Mouse (Mus musculus): ENCODE results near the gene Tsen54.
"Not testable (repeated sequence)": the region's sequence is repeated elsewhere in the genome, so short reads cannot be mapped to it uniquely, and the experiment has no call there.

Tsen54 gene

DNA sequence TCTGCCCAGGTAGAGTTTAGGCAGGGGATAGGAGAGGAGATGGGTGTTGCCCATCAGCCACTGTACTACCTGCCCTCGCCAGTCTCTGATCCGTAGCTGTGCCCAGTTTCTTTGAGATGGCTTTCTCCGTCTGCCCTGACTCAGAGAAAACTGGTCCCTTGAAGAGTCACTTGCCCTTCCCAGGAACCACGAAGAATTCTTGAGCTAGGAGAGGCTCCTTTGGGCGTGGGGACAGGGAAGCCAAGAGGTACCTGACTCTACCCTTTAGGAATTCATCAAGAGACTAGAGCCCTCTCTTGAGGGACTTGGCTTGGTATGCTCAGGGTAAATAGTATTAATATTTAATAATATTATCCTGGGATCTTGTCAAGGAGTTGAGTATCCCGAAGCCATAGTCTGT lies 13.1 kb downstream of the Tsen54 start:
- no peak for DNase-seq (ENCODE audit: low read depth in 1 of 2, low spot score in 2 of 2)

DNA sequence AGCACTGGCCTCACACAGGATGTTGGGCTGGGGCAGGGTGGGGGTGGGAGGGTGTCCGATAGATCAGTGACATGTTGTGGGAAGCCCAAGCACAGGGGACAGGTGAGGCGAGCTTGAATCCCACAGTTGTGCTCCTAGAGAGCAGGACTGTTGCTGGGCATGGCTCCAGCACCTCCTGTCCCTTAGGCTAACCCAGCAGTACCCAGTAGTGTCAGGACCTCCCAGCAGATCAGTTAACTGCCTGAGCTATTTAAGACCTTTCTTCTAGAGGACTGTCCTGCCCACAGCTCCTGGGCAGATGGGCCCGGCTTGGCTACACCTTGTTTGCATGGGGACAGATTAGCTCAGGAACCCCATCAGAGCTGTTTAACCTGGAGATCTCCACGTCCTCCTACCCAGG lies 14.5 kb downstream of the Tsen54 start:
- no peak for DNase-seq (ENCODE audit: low read depth in 1 of 2, low spot score in 2 of 2)

DNA sequence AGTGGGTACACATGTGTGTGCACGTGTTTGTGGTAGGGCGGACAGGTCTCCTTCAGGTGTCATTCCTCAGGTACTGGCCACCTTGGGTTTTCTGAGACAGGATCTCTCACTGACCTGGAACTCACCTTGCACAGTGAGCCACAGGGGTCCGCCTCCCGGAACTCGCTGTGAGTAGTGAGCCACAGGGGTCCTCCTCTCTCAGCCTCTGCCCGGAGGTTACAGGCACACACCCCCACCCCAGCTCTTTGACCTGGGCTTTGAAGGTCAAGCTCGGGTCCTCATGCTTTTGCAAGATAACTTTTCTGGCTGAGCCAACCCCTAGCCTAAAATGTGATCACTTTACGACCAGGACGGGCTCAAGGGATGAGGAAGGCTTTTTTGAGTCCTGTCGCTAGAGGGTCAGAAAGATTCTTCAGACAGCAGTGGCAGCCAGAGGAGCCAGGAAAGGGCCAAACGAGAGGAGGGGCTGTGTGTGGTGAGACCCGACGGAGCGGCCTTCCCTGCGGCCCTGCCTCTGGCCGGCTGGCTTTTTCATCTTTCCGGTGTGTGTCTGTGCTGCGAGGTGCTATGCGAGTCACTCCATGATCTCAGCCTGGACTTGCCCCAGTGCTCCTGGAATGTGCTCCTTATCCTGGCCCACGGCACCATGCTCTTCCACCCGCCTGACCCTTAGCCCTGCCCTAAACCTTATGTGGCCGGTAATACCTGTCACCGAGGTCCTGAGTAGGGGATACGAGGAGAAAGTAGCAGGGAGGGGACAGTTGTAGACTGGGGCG lies 16.2 kb downstream of the Tsen54 start:
- DNase-seq (ENCODE audit: low read depth in 1 of 2, low spot score in 2 of 2) = no peak

DNA sequence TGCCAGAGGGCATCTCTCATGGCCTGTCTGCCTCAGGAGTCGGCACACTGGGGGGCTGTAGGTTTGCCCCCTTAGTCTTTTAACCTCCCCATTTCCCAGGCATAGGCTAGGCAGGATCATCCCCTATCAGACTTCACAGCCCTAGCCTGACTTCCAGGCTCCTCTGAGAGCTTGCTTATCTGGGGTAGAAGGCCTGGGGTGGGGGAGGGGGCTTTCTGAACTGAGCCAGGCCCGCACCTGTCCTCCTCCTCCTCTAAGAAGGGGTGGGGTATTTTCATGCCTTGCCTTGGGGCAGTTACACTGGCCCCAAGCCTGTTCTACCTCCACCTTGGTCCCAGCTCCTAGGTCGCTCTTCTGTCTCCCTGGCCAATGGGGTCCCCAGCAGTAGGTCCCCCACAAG lies 17.0 kb downstream of the Tsen54 start:
- no peak for DNase-seq (ENCODE audit: low read depth in 1 of 2, low spot score in 2 of 2)

DNA sequence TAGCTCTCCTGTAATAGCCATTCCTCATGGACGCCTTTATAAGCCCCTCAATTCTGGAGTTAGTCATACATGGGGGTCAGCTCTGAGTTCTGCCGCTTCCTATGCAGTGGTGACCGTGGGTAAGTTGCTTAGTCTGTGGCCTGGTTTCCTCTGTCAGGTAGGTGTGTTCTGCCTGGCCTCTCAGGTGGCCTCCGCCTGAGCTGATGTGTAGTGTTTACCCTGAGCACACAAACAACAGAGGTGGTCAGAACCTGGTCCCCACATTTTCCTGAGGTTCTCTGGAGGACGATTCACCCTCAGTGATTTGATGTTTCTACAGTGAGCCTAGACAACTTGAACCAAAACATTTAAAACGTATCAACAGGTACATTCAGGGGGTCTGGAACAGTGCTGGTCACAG lies 17.5 kb downstream of the Tsen54 start:
- no peak for DNase-seq (ENCODE audit: low read depth in 1 of 2, low spot score in 2 of 2)

DNA sequence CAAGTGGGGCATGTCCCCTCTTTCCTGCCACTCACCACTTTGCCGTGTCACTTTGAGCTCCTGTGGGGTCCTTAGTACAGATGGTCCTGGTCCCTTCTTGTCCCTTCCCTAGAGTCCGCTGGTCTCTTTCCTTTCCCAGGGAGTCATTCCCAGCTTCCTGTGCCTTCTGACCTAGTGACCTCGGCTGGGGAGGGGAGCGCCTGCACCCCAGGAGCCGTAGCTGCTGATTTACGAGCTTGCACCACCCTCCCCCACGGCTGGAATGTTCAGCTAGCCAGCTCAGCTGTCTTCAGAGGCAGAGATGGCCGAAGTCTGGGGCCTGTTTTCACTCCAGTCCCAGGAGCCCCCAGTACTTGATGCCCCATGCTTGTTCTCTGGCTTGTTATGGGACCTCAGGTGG lies 18.0 kb downstream of the Tsen54 start:
- no peak for DNase-seq (ENCODE audit: low read depth in 1 of 2, low spot score in 2 of 2)

DNA sequence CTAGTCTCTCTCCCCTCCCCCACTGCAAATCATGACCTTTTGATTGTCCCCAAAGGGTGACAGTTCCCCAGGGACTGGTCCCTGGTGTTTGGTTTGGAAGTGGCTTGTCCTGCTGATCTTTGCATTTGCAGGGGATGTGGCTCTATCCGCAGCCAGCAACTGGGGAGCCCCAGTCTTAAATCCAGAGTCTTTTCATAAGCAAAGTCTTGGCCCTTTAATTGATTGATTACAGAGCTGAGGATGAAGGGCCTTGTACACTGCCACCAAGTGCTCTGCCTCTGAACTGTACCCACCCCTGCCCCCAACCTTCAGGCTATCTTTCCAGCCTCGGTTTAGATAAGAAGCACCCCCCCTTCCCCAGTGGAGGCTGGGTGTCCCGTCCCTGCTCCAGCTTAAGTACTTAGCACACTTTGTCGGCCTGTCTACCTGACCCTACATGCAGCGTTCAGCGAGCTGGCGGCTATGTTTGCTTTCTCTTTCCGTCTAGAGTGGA lies 18.5 kb downstream of the Tsen54 start:
- no peak for DNase-seq (ENCODE audit: low read depth in 1 of 2, low spot score in 2 of 2)

DNA sequence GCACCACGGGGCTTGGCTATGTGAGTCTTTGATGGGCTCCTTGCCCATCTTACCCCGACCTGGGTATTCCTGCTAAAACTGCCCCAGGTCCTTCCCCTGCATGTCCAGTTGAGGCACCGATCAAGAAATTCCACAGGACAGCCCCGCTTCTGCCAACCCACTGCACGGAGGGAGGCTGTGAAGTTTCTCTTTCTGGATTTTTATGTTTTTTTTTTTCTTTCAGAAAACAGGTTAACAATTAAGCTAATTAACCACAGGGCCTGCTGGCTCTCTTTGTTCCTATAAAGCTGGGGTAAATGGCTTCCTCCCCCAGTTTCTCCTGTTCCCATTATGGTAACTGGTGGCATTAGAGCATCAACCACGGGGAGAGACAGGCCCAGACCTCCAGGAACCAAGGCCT lies 19.5 kb downstream of the Tsen54 start:
- no peak for DNase-seq (ENCODE audit: low read depth in 1 of 2, low spot score in 2 of 2)

DNA sequence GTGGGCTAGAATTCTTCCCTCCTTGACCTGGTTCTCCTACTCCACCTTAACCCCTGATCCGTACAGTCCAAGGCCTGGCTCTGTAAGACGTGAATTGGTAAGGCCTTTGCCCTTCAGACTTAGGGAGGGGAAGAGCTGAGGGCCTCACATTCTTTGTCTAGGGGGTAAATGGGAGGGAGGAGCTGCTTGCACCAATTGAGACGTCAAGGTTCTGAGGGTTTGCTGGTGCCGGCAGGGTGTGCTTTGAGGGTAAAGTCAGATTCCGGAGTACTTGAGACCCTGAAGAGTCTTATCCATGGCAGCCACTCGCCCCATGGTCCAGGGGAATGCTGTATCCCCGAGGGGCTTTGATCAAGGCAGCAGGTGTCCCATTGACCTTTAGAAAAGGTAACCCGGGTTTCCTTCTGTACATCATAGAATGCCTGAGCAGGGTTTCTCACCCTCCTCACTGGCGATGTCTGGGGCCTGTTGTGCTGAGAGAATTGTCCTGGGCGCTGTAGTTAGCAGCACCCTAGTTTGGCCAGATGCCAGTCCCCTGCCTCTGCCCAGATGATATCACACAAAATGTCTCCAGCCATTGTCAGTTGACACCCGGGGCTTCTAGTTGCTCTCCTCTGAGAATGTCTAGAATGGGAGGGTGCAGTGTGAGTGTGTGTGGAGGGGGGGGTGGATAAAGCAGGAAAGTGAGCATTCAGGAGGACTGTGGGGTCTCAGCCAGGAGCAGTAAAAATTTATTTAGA lies 22.3 kb downstream of the Tsen54 start:
- DNase-seq (ENCODE audit: low read depth in 1 of 2, low spot score in 2 of 2) = no peak

DNA sequence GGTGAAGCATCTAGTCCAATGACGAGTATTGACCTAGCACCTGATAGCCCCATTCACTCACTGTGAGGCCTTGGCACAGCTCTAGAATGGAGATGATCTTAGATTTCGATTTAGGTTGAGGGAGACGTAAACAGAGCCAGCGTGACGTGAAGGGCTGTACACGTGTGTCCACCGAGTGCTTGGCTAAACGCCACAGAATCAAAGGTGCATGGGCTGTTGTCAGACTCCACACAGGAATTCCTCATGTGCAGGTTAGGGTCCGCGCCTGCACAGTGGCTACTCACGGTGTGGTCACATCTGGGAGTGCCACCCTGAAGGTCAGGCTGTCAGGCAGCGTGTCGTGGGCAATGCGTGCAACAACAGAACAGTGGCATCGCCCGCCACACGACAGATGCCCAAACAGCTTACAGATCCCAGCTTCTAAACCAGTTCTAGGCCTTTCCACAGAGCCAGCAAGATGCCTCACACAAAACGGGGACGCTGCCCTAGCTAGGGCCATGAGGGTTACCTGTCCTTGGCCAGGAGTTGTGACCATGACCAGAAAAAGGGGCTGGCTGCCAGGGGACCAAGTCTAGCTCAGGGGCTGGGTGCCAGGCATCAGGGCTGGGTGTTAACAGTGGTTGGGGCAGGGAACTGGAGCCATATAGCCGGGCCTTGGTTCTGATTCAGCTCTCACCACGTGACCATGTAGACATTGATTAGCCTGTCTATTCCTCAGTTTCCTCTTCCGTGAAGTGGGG lies 23.3 kb downstream of the Tsen54 start:
- DNase-seq (ENCODE audit: low read depth in 1 of 2, low spot score in 2 of 2) = no peak

DNA sequence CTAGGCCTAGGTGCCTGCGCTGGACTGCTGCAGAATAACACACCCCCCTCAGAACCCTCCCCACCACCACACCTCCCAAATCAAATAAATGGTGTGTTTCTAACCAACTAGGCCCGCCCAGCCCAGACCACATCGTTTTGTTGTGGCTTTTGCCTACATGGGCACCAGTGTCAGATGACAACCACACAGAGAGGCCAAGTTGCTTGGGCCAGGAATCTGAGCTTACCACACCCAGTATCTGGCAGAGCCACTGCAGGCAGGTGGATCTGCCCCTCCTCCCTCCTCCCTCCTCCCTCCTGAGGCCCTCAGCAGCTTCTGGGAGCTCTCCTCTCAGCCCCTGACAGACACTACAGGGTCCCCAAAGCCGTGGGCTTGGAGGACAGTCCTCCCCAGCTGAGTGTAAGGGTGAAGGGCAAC lies 24.4 kb downstream of the Tsen54 start:
- no peak for DNase-seq (ENCODE audit: low read depth in 1 of 2, low spot score in 2 of 2)

DNA sequence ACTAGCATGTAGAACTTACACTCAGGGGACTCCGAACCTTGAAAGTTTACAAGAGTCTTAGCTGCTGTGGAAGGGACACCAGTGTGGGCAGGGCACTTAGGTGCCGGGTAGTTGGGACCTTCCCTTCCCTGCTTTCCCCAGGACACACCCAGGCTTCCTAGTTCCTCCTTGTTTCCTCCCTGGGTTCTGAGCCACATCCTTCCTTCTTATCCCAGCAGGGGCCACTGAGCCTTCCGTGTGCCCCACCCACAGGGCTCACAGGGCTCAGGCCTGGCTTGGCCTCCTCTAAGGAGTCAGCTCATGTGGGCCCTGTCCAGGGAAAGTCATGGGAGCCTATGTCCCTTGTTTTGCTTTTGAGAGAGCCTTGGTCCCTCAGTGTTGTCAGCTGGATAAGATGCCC lies 25.2 kb downstream of the Tsen54 start:
- no peak for DNase-seq (ENCODE audit: low read depth in 1 of 2, low spot score in 2 of 2)

DNA sequence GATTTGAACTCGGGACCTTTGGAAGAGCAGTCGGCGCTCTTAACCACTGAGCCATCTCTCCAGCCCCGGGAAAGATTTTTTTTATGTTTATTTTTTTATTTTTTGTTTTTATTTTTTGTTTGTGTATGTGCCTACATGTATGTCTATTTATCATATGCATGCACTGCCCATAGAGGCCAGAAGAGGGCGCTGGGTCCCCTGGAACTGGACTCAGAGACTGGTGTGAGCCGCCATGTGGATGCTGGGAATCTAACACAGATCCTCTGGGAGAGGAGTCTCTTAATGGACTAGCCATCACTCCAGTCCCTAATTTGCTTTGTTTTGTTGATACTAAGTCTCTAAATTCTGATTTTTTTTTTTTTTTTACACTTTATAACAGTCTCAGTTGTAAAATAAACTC lies 26.5 kb downstream of the Tsen54 start:
- DNase-seq (ENCODE audit: low read depth in 1 of 2, low spot score in 2 of 2) = no peak

DNA sequence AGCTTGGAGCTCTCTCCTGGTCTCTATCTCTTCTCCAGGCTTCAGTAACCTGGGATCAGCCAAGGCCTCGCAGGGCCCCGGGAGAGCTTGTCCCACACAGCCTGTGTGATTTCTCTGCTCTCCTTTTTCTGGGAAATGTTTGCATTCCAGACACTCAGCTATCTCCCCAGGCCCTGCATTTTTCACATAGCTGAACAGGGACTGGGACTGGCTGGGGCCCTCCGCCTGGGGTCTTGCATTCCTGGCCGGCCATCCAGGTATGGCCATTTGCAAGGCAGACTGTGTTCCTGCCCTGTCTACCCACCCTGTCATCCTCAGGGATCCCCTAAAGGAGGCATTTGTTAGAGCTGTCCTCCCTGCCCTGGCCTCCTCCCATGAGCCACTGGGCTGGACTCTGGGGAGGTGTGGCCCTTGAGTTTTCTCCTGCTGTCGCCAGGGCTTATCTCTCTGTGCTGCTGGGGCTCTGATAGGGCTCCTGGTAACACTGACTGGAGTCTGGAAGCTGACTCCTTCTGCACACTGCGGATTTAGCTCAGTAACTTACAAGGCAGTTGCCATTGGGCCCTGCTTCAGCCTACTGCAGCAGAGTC lies 27.5 kb downstream of the Tsen54 start:
- DNase-seq (ENCODE audit: low read depth in 1 of 2, low spot score in 2 of 2) = no peak

DNA sequence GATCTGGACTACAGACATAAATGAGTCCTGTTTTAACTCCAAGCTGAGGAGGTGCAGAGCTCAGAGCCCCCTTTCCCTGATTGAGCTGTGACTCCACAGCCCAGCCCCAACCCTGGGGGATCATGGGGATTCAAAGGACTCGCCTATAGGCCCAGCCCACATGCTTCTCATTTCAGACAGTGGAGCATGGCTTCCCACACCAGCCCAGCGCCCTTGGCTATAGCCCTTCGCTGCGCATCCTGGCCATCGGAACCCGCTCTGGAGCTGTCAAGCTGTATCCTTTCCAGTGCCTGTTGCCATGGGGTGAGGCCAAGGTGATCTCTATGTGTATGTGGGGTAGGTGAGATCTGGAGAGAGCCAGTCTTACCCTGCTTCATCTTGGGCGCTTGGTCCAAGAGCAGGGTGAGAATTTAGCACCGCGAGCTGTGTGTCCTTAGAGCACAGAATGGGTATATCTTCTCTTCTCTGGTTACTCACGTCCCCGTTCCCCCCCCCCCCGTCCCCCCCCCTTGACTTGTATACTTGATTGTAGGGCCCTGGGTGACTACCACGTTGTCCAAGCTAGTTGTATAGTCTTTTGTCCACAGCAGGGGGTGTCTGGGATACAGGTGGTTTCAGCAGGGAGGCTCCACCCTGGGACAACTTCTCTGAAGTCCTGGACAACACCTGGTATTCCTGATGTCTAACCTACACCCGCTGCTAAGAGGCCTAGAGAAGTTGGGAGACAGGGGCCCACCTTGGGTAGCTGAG lies 28.8 kb downstream of the Tsen54 start:
- no peak for DNase-seq (ENCODE audit: low read depth in 1 of 2, low spot score in 2 of 2)

DNA sequence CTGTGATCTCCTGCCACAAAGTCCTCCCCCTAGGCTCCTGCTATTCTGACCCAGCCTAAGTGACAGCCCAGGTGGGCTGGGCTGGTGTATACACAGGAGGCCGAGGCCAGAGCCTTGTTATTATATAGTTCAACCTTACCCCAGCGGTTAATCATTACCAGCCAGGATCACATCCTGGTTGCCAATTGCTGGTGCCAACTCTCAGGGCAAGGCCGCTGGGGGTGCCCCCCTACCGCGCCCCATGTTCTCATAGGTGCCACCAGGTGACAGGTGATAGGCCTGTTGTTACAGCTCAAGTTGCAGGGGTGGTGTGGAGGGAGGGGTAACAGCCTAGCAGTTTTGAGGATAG lies 29.3 kb downstream of the Tsen54 start:
- DNase-seq (ENCODE audit: low read depth in 1 of 2, low spot score in 2 of 2) = no peak

DNA sequence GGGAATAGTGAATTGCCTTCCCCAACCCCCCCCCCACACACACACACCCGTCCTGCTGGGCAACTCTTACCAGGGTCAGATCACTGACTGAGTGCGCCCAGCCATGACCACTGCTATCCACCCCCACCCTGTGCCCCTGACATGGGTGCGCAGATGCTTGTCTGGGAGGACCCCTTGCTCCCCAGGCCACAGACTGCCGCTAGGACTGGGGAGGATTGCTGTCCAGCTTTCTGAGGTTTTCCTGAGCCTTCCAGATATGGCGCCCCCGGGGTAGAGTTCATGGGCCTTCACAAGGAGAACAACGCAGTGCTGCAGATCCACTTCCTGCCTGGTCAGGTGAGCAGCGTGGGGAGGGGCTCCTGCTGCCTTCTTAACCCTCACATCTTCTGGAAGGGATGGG lies 29.7 kb downstream of the Tsen54 start:
- no peak for DNase-seq (ENCODE audit: low read depth in 1 of 2, low spot score in 2 of 2)

DNA sequence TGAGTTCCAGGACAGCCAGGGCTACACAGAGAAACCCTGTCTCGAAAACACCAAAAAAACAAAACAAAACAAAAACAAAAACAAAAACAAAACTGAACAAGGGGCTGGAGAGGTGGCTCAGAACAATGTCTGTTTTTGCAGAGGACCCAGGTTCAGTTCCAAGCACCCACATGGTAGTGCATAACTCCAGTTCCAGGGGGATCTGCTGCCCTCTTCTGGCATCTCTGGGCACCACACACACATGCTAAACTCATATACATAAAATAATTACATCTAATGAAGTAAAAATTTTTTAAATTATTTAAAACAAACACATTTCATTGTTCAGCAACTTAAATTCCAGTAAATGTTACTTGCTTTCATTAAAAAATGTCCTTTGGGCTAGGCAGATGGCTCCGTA lies 31.3 kb downstream of the Tsen54 start:
- DNase-seq (ENCODE audit: low read depth in 1 of 2, low spot score in 2 of 2) = no peak

DNA sequence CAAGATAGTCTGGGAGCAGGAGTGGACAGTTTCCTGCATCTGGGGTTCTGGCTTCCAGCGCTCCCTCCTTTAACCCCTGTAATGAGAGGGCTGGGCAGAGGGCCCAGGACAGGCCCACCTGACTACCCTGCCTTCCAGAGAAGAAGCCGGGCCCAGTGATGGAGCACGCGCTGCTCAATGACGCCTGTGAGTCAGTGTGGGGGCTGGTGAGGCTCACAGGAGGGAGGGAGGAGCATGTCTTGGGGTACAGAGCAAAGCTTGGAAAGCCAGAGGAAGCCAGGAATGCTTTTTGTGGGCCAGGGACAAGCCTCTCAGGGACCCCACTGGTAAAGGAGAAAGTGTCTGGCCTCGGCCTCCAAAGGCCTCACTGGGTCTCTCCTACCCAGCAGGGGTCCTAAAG lies 40.1 kb downstream of the Tsen54 start:
- DNase-seq (ENCODE audit: low read depth in 1 of 2, low spot score in 2 of 2) = no peak

DNA sequence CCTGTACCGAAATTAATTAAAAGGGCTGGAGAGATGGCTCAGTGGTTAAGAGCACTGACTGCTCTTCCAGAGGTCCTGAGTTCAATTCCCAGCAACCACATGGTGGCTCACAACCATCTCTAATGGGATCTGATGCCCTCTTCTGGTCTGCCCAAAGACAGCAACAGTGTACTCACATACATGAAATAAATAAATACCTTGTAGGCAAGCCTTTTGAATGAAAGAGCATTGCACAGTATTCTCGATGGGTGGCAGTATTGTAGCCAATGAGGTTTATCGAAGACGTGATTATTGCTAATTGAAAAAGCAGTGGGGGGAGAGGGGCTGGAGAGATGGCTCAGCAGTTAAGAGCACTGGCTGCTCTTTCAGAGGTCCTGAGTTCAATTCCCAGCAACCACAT lies 42.6 kb downstream of the Tsen54 start:
- not testable (repeated sequence) for DNase-seq (ENCODE audit: low read depth in 1 of 2, low spot score in 2 of 2)

DNA sequence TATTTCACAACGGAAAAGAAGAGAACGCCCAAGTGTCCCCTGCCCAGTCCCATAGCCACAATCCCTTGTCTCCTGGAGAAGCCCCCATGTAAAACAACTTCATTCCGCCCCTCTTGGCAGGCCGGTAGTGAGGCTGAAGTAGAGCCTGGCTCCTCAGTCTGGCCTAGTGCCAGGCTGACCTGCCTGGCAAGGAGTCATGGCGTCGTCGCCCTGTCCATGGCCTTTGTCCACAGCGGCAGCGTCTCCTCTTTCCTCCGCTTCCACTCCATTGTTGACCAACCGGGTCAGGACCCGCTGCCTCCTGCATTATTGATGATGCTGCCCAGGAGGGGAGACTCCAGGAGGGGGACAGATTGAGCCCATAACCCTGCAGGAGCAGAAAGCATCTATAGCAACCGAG lies 43.4 kb downstream of the Tsen54 start:
- no peak for DNase-seq (ENCODE audit: low read depth in 1 of 2, low spot score in 2 of 2)
